Mouse (Mus musculus): ENCODE results near the gene Zfp605. TPM values are rescaled to one million over a fixed set of nuclear protein-coding genes. Genes with fewer than 3 reads are reported as not detected.

Gene Zfp605
- polyA plus RNA-seq, 1 experiment from 2014 or later: 2.4 TPM

GRCm38 (mm10) chr5:110101716-110102347, 8.1 kb upstream of the Zfp605 start:
- no peaks in the 10 kb centered on the region for H3K9me3 ChIP-seq
- H3K4me3 ChIP-seq: peak overlapping the region; percentile 44
- peak overlapping the region; percentile 84 for H3K4me2 ChIP-seq
- H3K36me3 ChIP-seq: peaks cover 45% of the 10 kb centered on the region
- peak; percentile 39; the same call in 1 of the 2 replicates for ATAC-seq (ENCODE audit: extremely low read depth, insufficient number of reproducible peaks, low FRiP score, low TSS enrichment)
- 9% methylated on average over 34 of the region's 34 CpGs for WGBS
- no peak overlapping the region for H3K27ac ChIP-seq (replicated peaks)
- H3K9ac ChIP-seq: peak overlapping the region; percentile 67
- H3K4me1 ChIP-seq: peaks cover 32% of the 10 kb centered on the region
- peaks cover 29% of the 10 kb centered on the region for H3K27me3 ChIP-seq (replicated peaks)

DNA sequence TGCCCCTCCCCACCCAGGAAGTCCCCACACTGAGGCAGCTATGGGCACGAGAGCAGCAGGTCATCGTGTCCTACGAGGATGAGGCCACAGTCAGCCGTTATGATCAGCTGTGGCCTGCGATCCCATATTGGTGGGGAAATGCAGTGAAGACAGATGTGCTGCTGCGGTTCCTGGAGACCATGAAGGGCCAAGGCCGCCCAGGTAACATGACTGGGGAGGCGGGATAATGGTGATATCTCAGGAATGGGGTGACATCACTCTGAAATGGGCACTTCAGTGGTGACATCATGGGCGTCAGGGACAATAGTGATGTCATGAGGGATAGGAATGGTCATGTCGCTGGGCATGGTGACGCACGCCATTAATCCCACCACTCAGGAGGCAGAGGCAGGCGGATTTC, 7.5 kb upstream of the Zfp605 start:
- WGBS: 84% methylated on average over 13 of the region's 13 CpGs
- ATAC-seq (ENCODE audit: extremely low read depth, insufficient number of reproducible peaks, low FRiP score, low TSS enrichment): no peak
- H3K27ac ChIP-seq (replicated peaks): no peak overlapping the region
- no peak overlapping the region for H3K9ac ChIP-seq
- H3K4me1 ChIP-seq: peaks cover 35% of the 10 kb centered on the region
- no peaks in the 10 kb centered on the region for H3K9me3 ChIP-seq
- peak overlapping the region; percentile 44; the same call in 1 of the 2 replicates for H3K4me3 ChIP-seq
- peaks cover 45% of the 10 kb centered on the region for H3K36me3 ChIP-seq
- H3K4me2 ChIP-seq: peak overlapping the region; percentile 84
- peaks cover 29% of the 10 kb centered on the region for H3K27me3 ChIP-seq (replicated peaks)

GRCm38 (mm10) chr5:110102853-110103625, 6.9 kb upstream of the Zfp605 start:
- Histone ChIP-seq H3K27ac (replicated peaks) (no peak overlapping the region), H3K27me3 (replicated peaks) (peaks cover 29% of the 10 kb centered on the region), H3K9ac (no peak overlapping the region), H3K4me3 (no peak overlapping the region), H3K36me3 (peaks cover 45% of the 10 kb centered on the region), H3K4me1 (peaks cover 35% of the 10 kb centered on the region), H3K4me2 (no peak overlapping the region), H3K9me3 (no peaks in the 10 kb centered on the region)
- ATAC-seq (ENCODE audit: extremely low read depth, insufficient number of reproducible peaks, low FRiP score, low TSS enrichment): no peak
- WGBS: 91% methylated on average over 19 of the region's 19 CpGs

DNA sequence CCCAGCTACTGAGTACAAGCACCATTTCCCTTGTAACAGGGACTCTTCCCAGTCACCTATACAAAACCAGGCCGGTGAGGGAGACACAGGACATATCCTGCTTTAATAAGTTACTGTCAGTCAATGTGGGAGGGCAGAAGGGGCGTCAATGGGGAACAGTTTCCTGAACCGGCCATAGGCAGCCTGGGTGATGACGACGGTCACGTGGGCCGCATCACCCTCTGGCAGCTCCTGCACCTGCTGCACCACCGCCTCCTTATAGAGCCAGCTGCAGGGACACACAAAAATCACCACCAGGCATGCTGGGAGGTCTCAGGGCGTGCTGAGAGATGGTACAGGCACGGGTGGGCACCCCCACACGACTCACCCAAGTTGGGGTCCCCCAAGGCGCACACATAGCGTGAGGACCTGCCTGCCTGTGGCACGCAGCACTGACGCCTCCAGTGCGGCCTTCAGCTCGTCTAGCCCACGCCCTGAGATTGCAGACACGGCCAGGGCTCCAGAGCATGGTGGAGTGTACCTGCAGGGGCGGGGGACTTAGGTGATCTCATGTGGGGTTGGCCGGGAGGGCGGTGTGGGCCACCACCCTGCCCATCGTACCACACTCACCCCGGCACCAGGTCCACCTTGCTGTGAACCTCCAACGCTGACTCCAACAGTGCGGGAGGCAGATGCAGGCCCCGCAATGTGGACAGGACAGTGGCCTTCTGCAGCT, 5.8 kb upstream of the Zfp605 start:
- ATAC-seq (ENCODE audit: extremely low read depth, insufficient number of reproducible peaks, low FRiP score, low TSS enrichment): no peak
- H3K27me3 ChIP-seq (replicated peaks): peaks cover 21% of the 10 kb centered on the region
- 91% methylated on average over 27 of the region's 27 CpGs for WGBS
- H3K4me1 ChIP-seq: peaks cover 35% of the 10 kb centered on the region
- H3K36me3 ChIP-seq: peaks cover 45% of the 10 kb centered on the region
- no peak overlapping the region for H3K4me2 ChIP-seq
- H3K9me3 ChIP-seq: no peaks in the 10 kb centered on the region
- no peak overlapping the region for H3K4me3 ChIP-seq
- no peak overlapping the region for H3K9ac ChIP-seq
- H3K27ac ChIP-seq (replicated peaks): no peak overlapping the region

- Histone ChIP-seq H3K36me3 (peaks cover 45% of the 10 kb centered on the region), H3K9ac (no peak overlapping the region), H3K4me2 (no peak overlapping the region), H3K9me3 (no peaks in the 10 kb centered on the region), H3K27me3 (replicated peaks) (peaks cover 18% of the 10 kb centered on the region), H3K4me1 (peaks cover 35% of the 10 kb centered on the region), H3K27ac (replicated peaks) (no peak overlapping the region), H3K4me3 (no peak overlapping the region)
- no peak for ATAC-seq (ENCODE audit: extremely low read depth, insufficient number of reproducible peaks, low FRiP score, low TSS enrichment)
- 90% methylated on average over 36 of the region's 36 CpGs for WGBS
Observed at GRCm38 (mm10) chr5:110104616-110105380, 5.1 kb upstream of the Zfp605 start.

GRCm38 (mm10) chr5:110106140-110106871, 3.6 kb upstream of the Zfp605 start:
- H3K27me3 ChIP-seq (replicated peaks): peaks cover 3% of the 10 kb centered on the region; the same call in 1 of the 2 replicates
- 90% methylated on average over 26 of the region's 26 CpGs for WGBS
- H3K4me3 ChIP-seq: peak overlapping the region; percentile 95
- no peak overlapping the region for H3K27ac ChIP-seq (replicated peaks)
- H3K4me1 ChIP-seq: peaks cover 28% of the 10 kb centered on the region
- peak overlapping the region; percentile 94 for H3K4me2 ChIP-seq
- no peak for ATAC-seq (ENCODE audit: extremely low read depth, insufficient number of reproducible peaks, low FRiP score, low TSS enrichment)
- H3K36me3 ChIP-seq: peaks cover 45% of the 10 kb centered on the region
- H3K9ac ChIP-seq: peak overlapping the region; percentile 95
- no peaks in the 10 kb centered on the region for H3K9me3 ChIP-seq

DNA sequence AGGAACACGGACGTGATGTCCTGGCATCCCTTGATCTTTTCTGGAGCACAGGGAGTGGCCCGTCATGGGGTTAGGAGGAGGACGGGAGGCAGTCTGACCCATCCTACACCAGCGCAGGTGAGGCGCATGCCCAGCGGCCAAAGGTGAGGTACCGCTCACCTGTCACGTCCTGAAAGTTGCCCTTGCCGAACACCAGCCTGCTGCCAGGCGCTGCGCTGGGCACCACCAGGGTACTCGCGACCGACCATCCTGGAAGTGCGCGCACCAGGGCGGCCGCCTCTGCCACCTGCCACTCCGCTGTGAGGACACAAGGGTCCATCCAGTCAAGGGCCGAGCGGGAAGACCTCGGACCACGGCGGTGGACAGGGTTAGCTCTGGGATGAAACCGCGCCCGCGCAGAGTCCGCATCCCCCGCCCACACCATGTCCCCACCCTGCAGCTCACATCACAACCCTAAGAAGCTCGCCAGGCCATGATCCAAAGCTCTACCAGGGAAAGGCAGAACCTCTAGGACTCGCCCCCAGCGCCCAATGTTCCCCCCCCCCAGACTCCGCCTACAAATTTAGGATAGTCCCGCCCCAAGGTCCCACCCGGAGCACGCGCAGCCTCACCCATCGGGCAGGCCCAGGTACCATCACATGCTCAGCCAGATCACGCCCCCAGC, 2.9 kb upstream of the Zfp605 start:
- Histone ChIP-seq H3K9me3 (no peaks in the 10 kb centered on the region), H3K4me2 (peak overlapping the region; percentile 94), H3K27ac (replicated peaks) (peak overlapping the region; percentile 99), H3K27me3 (replicated peaks) (no peaks in the 10 kb centered on the region), H3K4me3 (peak overlapping the region; percentile 95), H3K4me1 (peaks cover 20% of the 10 kb centered on the region), H3K36me3 (peaks cover 48% of the 10 kb centered on the region), H3K9ac (peak overlapping the region; percentile 95)
- ATAC-seq (ENCODE audit: extremely low read depth, insufficient number of reproducible peaks, low FRiP score, low TSS enrichment): peak; percentile 47; the same call in 1 of the 2 replicates
- 15% methylated on average over 39 of the region's 41 CpGs for WGBS

- Histone ChIP-seq H3K4me1 (peaks cover 17% of the 10 kb centered on the region), H3K36me3 (peaks cover 47% of the 10 kb centered on the region), H3K9ac (peak within 1 kb of the TSS; percentile 95), H3K27me3 (replicated peaks) (no peaks in the 10 kb centered on the region), H3K27ac (replicated peaks) (peak within 1 kb of the TSS; percentile 99), H3K9me3 (no peaks in the 10 kb centered on the region), H3K4me3 (peak within 1 kb of the TSS; percentile 95), H3K4me2 (peak within 1 kb of the TSS; percentile 94)
- WGBS: under 1% methylated on average over 70 of the region's 71 CpGs
- peak; percentile 82 for ATAC-seq (ENCODE audit: extremely low read depth, insufficient number of reproducible peaks, low FRiP score, low TSS enrichment)
Observed at GRCm38 (mm10) chr5:110107581-110108304, 2.1 kb upstream of the Zfp605 start, which contains the start of gene Gtpbp6. TSS of gene Gtpbp6 (minus strand) at chr5:110108197.

GRCm38 (mm10) chr5:110108305-110108628, 1.6 kb upstream of the Zfp605 start:
- H3K4me2 ChIP-seq: peak overlapping the region; percentile 94
- peak overlapping the region; percentile 95 for H3K9ac ChIP-seq
- peak overlapping the region; percentile 99 for H3K27ac ChIP-seq (replicated peaks)
- peaks cover 47% of the 10 kb centered on the region for H3K36me3 ChIP-seq
- H3K9me3 ChIP-seq: no peaks in the 10 kb centered on the region
- ATAC-seq (ENCODE audit: extremely low read depth, insufficient number of reproducible peaks, low FRiP score, low TSS enrichment): no peak
- H3K4me1 ChIP-seq: peaks cover 17% of the 10 kb centered on the region
- no peaks in the 10 kb centered on the region for H3K27me3 ChIP-seq (replicated peaks)
- under 1% methylated on average over 7 of the region's 7 CpGs for WGBS
- H3K4me3 ChIP-seq: peak overlapping the region; percentile 95

Data from heart, embryonic 13.5 days (tissue).